Mouse (Mus musculus): ENCODE data around the gene Gm20708. TPM values are rescaled to one million over a fixed set of nuclear protein-coding genes. Genes with fewer than 3 reads are reported as not detected.

Gm20708 gene
- polyA plus RNA-seq, 1 experiment from 2014 or later = 0.50 TPM

- peaks cover 39% of the 10 kb centered on the region for H3K36me3 ChIP-seq
- H3K4me3 ChIP-seq = no peak overlapping the region
- H3K27me3 ChIP-seq = peaks cover 36% of the 10 kb centered on the region
- no peak overlapping the region for H3K4me2 ChIP-seq
- peaks cover 10% of the 10 kb centered on the region for H3K4me1 ChIP-seq
- no peaks in the 10 kb centered on the region for H3K9me3 ChIP-seq
- ATAC-seq (ENCODE audit: insufficient number of reproducible peaks, low FRiP score, low TSS enrichment, low read depth) = no peak
- 46% methylated on average over 3 of the region's 3 CpGs for WGBS
- no peak overlapping the region for H3K27ac ChIP-seq
- no peak overlapping the region for H3K9ac ChIP-seq
Observed at GRCm38 (mm10) chr11:117858392-117858791, 48.9 kb downstream of the Gm20708 start.

- no peak for ATAC-seq (ENCODE audit: insufficient number of reproducible peaks, low FRiP score, low TSS enrichment, low read depth)
- H3K4me2 ChIP-seq = no peak within 1 kb of the TSS
- H3K4me1 ChIP-seq = peaks cover 10% of the 10 kb centered on the region
- H3K9me3 ChIP-seq = no peaks in the 10 kb centered on the region
- H3K4me3 ChIP-seq = no peak within 1 kb of the TSS
- no peak within 1 kb of the TSS for H3K9ac ChIP-seq
- H3K36me3 ChIP-seq = peaks cover 21% of the 10 kb centered on the region
- H3K27ac ChIP-seq = no peak within 1 kb of the TSS
- WGBS = 3% methylated on average over 23 of the region's 23 CpGs
- H3K27me3 ChIP-seq = peaks cover 43% of the 10 kb centered on the region
Observed at GRCm38 (mm10) chr11:117860601-117861000, 51.1 kb downstream of the Gm20708 start, which contains the start of gene Tmem235. Gene Tmem235, plus strand, starts transcription at chr11:117860752.

- WGBS = 35% methylated on average over 11 of the region's 11 CpGs
- Histone ChIP-seq H3K36me3 (no peaks in the 10 kb centered on the region), H3K4me3 (no peak overlapping the region), H3K27me3 (peaks cover 43% of the 10 kb centered on the region), H3K4me1 (peaks cover 10% of the 10 kb centered on the region), H3K4me2 (no peak overlapping the region), H3K9me3 (no peaks in the 10 kb centered on the region), H3K9ac (no peak overlapping the region), H3K27ac (no peak overlapping the region)
- ATAC-seq (ENCODE audit: insufficient number of reproducible peaks, low FRiP score, low TSS enrichment, low read depth) = no peak
Observed at GRCm38 (mm10) chr11:117863174-117863856, 53.8 kb downstream of the Gm20708 start.

DNA sequence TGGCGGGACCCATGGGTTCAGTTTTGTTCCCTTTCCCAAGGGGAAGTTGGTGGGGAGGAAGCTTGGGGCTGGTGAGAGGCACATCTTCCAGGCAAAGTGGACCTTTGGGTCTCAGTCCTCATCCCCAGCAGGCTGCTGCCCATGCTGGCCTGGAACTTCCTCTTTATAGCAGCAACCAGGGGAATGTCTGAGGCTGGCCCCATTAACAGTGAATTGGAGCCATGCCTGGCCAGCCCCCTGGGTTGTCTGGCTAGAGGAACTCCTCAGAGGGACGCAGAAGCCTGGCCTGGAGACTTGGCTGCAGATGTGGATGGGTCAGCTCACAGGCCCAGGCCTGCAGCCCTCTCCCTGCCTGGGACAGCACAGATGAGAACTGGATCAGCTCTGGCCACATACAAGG, 55.3 kb downstream of the Gm20708 start:
- no peak for ATAC-seq (ENCODE audit: insufficient number of reproducible peaks, low FRiP score, low TSS enrichment, low read depth)
- Histone ChIP-seq H3K9me3 (no peaks in the 10 kb centered on the region), H3K4me1 (peaks cover 9% of the 10 kb centered on the region), H3K36me3 (no peaks in the 10 kb centered on the region), H3K4me3 (no peak overlapping the region), H3K4me2 (no peak overlapping the region), H3K27ac (no peak overlapping the region), H3K9ac (no peak overlapping the region), H3K27me3 (peaks cover 40% of the 10 kb centered on the region)
- 55% methylated on average over 2 of the region's 2 CpGs for WGBS

- Histone ChIP-seq H3K36me3 (no peaks in the 10 kb centered on the region), H3K9me3 (no peaks in the 10 kb centered on the region), H3K4me1 (peaks cover 6% of the 10 kb centered on the region), H3K4me2 (no peak overlapping the region), H3K27me3 (peaks cover 28% of the 10 kb centered on the region), H3K27ac (no peak overlapping the region), H3K9ac (no peak overlapping the region), H3K4me3 (no peak overlapping the region)
- no peak for ATAC-seq (ENCODE audit: insufficient number of reproducible peaks, low FRiP score, low TSS enrichment, low read depth)
- 40% methylated on average over 6 of the region's 6 CpGs for WGBS
Observed at GRCm38 (mm10) chr11:117865988-117866387, 56.5 kb downstream of the Gm20708 start.

GRCm38 (mm10) chr11:117870688-117871365, 61.4 kb downstream of the Gm20708 start:
- Histone ChIP-seq H3K4me2 (no peak overlapping the region), H3K27ac (no peak overlapping the region), H3K36me3 (no peaks in the 10 kb centered on the region), H3K4me1 (peaks cover 26% of the 10 kb centered on the region), H3K4me3 (no peak overlapping the region), H3K27me3 (no peaks in the 10 kb centered on the region), H3K9ac (no peak overlapping the region), H3K9me3 (no peaks in the 10 kb centered on the region)
- ATAC-seq (ENCODE audit: insufficient number of reproducible peaks, low FRiP score, low TSS enrichment, low read depth) = no peak
- WGBS = 35% methylated on average over 12 of the region's 12 CpGs

DNA sequence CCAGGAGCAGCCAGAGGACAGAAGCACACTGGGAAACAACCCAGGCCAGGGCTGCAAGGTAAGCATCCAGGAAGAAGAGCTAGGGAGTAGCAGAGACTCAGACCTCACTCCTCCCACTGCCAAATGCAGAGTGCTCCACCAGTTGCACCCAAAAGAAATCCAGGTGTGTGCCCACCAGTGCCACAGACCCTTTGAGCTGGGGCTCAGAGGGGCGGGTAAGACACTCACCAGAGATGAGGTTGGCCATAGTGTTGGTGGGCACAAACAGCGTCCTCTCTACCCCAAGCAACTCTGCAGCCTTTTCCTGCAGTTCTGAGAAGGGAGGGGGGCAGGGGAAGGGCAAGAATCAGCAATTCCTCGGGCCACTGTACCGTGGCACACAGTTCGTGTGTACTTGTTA, 61.9 kb downstream of the Gm20708 start:
- Histone ChIP-seq H3K27me3 (no peaks in the 10 kb centered on the region), H3K4me3 (no peak overlapping the region), H3K36me3 (no peaks in the 10 kb centered on the region), H3K27ac (no peak overlapping the region), H3K4me1 (peaks cover 26% of the 10 kb centered on the region), H3K9me3 (no peaks in the 10 kb centered on the region), H3K9ac (no peak overlapping the region), H3K4me2 (no peak overlapping the region)
- no peak for ATAC-seq (ENCODE audit: insufficient number of reproducible peaks, low FRiP score, low TSS enrichment, low read depth)
- 61% methylated on average over 5 of the region's 5 CpGs for WGBS

DNA sequence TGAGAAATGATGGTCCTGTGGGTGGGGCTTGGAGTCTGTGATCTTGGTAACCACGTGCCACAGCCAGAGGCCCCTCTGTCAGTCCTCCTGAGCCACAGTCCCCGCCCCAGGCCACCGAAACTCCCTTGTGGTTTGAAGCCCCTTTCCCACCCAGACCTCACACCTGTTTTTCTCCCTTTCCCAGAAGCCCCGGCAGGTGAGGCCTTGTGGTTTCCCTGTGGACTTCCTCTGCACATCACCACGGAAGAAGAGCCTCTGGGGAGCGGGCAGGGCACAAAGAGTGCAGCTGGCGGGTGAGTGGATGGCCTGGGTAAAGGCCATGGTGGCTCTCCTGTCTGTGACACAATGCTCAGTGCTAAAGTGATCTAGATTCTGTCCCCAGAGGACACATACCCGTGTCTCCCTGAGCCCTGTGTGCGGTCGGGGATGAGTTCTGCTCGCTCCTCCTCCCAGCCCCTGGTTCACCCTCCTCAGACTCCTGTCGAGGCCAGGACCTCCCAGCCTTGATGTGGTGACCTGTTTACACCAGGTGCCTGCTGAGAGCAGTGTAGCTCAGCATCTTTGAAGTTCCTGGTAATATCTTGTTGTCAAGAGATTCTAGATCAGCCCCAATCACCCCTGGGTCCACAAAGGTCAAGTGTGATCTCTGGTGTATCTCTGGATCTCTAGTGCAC, 62.6 kb downstream of the Gm20708 start:
- Histone ChIP-seq H3K27me3 (no peaks in the 10 kb centered on the region), H3K4me1 (peaks cover 26% of the 10 kb centered on the region), H3K36me3 (no peaks in the 10 kb centered on the region), H3K9ac (no peak overlapping the region), H3K4me3 (no peak overlapping the region), H3K4me2 (peak overlapping the region; percentile 96; the same call in 1 of the 2 replicates), H3K27ac (no peak overlapping the region), H3K9me3 (no peaks in the 10 kb centered on the region)
- ATAC-seq (ENCODE audit: insufficient number of reproducible peaks, low FRiP score, low TSS enrichment, low read depth) = no peak
- 57% methylated on average over 12 of the region's 12 CpGs for WGBS

DNA sequence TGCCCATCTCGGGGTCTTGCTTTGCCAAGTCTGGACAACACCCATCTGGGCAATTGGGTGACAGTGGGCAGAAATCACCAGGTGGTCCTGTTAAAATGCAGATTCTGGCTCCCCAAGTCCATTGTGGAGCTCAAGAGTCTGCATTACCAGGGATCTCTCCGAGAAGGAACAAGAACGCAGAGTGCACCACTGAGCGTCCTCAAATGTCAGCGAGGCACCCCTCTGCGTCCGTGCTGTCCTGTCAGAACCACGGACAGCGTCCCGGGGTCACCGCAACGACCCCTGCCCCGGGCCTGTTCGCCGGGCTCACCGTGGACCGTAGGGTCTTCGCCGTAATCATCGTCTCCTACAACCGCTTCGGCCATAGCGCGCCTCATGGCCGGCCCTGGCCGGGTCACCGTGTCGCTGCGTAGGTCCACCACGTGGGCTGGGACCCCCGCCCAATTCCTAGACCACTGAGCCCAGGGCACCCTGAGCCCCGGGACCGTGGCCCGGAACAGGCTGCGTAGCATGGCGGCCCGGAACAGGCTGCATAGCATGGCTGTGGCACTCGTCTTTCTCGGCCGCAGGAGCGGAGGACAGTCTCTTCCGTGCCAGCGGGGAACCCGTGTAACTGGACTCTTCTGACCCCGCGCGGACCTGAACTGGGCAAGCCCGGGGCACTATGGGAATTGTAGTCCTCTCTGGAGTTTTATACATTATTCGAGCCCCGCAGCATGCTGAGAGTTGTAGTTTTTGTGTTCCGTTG, 63.6 kb downstream of the Gm20708 start, which contains the start of gene Tha1:
Gene Tha1, minus strand, starts transcription at position 621 of the 748 bp plus-strand sequence.
- H3K9me3 ChIP-seq = no peaks in the 10 kb centered on the region
- 1% methylated on average over 51 of the region's 51 CpGs for WGBS
- H3K27me3 ChIP-seq = no peaks in the 10 kb centered on the region
- H3K9ac ChIP-seq = peak within 1 kb of the TSS; percentile 67
- peak within 1 kb of the TSS; percentile 47; the same call in 1 of the 2 replicates for H3K27ac ChIP-seq
- no peaks in the 10 kb centered on the region for H3K36me3 ChIP-seq
- H3K4me2 ChIP-seq = peak within 1 kb of the TSS; percentile 96
- peaks cover 28% of the 10 kb centered on the region for H3K4me1 ChIP-seq
- H3K4me3 ChIP-seq = peak within 1 kb of the TSS; percentile 68
- ATAC-seq (ENCODE audit: insufficient number of reproducible peaks, low FRiP score, low TSS enrichment, low read depth) = peak; percentile 73

DNA sequence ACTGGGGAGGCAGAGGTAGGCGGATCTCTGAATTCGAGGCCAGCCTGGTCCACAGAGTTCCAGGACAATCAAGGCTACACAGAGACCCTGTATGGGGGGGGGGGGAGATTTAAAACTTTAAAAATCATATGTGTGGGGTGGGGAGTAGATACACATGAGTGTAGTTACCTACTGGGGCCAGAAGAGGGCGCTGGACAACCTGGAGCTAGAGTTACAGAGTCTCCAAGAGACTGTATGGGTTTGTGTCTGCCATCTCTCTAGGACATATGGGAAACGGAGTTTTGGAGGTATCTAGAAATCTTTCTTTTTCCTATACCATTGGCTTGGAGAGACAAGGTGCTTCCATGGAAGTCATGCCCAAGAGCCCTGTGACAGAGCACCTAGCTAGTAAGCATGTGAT, 65.0 kb downstream of the Gm20708 start:
- ATAC-seq (ENCODE audit: insufficient number of reproducible peaks, low FRiP score, low TSS enrichment, low read depth) = no peak
- H3K27me3 ChIP-seq = no peaks in the 10 kb centered on the region
- 68% methylated on average over 4 of the region's 4 CpGs for WGBS
- no peak overlapping the region for H3K4me2 ChIP-seq
- H3K4me3 ChIP-seq = no peak overlapping the region
- no peaks in the 10 kb centered on the region for H3K9me3 ChIP-seq
- H3K9ac ChIP-seq = no peak overlapping the region
- H3K4me1 ChIP-seq = peaks cover 39% of the 10 kb centered on the region
- no peaks in the 10 kb centered on the region for H3K36me3 ChIP-seq
- no peak overlapping the region for H3K27ac ChIP-seq

DNA sequence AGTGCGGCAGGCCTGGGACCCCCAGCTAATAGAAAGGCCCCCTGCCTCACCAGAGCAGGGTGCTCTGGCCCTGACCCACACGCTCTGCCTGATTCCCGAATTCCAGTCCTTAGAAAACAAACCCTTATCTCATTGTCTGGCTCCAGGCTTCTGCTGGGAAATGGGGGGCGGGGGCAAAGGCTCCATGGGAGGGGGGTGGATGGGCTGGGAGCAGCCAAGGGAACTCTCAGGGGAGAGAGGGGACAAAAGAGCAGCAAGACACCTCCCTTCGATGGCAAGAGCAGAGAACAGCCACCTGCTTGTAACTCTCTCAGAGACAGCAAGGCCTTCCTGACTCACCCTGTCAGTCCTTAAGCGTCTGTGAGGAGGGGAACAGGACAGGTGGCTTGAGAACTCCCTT, 66.2 kb downstream of the Gm20708 start:
- Histone ChIP-seq H3K4me3 (no peak overlapping the region), H3K9me3 (no peaks in the 10 kb centered on the region), H3K4me1 (peaks cover 35% of the 10 kb centered on the region), H3K27me3 (no peaks in the 10 kb centered on the region), H3K36me3 (no peaks in the 10 kb centered on the region), H3K9ac (no peak overlapping the region), H3K4me2 (no peak overlapping the region), H3K27ac (no peak overlapping the region)
- ATAC-seq (ENCODE audit: insufficient number of reproducible peaks, low FRiP score, low TSS enrichment, low read depth) = no peak
- WGBS = 56% methylated on average over 6 of the region's 6 CpGs

Measured in limb, embryonic 15.5 days (tissue).